Mouse (Mus musculus) cerebellum, postnatal 25 days (tissue): ENCODE measurements around the gene Trim27.

Source experiments
- DNase-seq, 2 experiments: peaks; one replicate each; pipeline ENCODE4 v3.0.0; 2021; ENCODE audit warnings: mixed read lengths in 2 of 2

The Trim27 gene

DNA sequence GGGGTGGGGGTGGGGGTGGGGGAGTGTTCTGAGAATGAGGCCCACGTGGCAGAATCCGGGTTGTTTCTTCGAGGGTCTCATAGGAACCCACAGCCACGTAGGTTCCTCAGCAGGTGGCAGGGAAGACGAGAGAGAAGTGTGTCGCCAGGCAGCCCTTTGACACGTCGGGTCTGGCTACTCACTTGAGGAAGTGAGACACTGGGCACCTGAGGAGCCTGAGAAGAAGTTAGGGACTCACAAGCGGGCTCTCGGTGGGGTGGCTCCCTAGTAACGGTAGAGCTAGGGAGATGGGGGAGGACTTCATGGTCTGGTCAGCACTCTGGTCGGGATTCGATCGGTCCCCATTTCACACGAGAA, at the start of gene Trim27:
TSS of gene Trim27 (plus strand) at position 79 of the 357 bp plus-strand sequence.
- no peak for DNase-seq

GRCm38 (mm10) chr13:21142421-21142820, 36.8 kb upstream of the Trim27 start:
- DNase-seq, result peak in 1 of 2 experiments; percentile 19

- no peak for DNase-seq
These were observed 33.5 kb upstream of the Trim27 start, which contains the start of gene Olfr1368 for GRCm38 (mm10) chr13:21145767-21146166. Gene Olfr1368, minus strand, starts transcription at chr13:21145867.

GRCm38 (mm10) chr13:21155888-21156287, 23.4 kb upstream of the Trim27 start:
- no peak for DNase-seq

DNA sequence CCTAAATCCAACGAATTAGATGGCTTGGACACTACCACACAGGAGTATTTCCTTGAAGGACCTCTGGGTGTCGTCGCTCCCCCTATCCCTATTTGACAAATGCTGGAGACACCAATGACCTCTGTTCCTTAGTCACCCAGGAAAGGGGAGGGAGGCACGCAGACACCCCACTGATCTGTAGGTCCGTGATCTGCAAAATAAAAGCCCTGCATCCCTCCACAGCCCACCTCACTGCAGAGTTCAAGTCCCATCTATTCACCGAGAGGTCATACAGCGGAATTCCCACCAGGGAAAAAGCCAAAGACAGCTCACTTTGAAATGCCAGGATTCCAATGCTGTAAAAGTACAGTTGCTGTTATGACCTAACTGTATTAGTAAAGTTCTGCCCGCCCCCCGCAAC, 21.2 kb upstream of the Trim27 start:
- no peak for DNase-seq

GRCm38 (mm10) chr13:21158785-21159474, 20.3 kb upstream of the Trim27 start:
- DNase-seq, result peak; percentile 90 to 95

- peak; percentile 34 to 41 for DNase-seq
These were observed 19.8 kb upstream of the Trim27 start for GRCm38 (mm10) chr13:21159475-21159819.

- peak in 1 of 2 experiments; percentile 19 for DNase-seq
These were observed 19.2 kb upstream of the Trim27 start for GRCm38 (mm10) chr13:21160041-21160511.

- peak; percentile 94 to 95 for DNase-seq
These were observed 18.3 kb upstream of the Trim27 start for GRCm38 (mm10) chr13:21160657-21161590.

GRCm38 (mm10) chr13:21161591-21161990, 17.7 kb upstream of the Trim27 start:
- no peak for DNase-seq

DNA sequence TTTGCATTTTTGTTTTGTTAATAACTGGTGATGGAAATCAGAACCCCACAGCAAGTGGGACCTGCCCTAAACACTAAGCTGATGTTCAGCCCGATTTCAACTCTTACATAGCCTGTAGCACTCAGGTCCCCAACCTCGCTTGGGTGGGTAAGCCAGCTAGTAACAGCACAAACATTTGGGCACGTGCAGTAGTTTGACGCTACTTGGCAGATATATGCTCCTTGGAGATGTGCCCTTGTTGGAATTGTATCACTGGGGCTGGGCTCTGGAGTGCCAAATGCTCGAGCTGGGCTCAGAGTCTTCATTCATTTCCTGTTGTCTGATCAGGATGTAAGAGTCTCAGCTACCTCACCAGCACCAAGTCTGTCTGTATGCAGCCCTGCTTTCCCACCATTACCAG, 16.7 kb upstream of the Trim27 start:
- DNase-seq, result no peak

DNA sequence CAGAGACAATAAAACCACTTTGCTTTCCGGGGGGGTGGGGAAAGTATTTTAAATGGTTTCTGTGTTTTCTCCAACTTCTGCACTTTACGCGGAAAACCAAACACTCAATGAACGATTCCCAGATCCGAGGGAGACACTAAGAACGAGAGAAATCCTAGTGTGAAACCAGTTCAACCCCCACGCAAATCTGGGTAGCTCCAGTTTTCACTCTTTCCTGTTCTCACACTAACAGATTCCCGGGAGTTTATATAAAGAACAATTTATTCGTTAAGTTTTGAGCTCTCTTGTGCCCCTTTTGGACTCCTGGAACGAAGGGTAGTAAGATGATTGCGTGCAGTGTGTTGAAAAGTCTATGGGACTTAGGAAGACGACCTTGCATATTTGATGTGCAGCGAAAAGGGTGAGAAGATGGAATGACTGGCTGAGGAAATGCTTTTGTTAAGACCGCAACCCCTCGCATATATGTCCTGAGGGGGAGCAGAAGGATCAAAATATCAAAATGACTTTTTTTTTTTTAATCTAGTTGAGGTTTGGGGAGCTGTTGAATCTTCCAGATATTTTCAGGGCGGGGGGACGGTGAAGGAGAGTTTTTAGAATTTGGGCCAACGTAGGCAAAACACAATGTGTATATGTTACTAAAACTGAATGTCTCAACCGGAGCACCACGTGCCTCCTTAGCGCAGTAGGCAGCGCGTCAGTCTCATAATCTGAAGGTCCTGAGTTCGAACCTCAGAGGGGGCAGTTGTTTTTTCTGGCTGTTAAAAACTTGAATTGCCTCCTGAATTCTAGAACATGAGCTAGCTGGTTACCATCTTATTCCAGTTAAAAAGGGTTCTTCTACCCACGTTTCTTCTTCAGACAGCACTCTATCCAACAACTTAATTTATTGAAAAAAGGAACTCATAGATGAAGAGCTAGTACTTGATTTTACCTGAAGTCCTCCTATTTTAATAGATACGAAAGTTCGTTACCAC, 12.0 kb upstream of the Trim27 start:
- DNase-seq, result peak; percentile 81 to 87

DNA sequence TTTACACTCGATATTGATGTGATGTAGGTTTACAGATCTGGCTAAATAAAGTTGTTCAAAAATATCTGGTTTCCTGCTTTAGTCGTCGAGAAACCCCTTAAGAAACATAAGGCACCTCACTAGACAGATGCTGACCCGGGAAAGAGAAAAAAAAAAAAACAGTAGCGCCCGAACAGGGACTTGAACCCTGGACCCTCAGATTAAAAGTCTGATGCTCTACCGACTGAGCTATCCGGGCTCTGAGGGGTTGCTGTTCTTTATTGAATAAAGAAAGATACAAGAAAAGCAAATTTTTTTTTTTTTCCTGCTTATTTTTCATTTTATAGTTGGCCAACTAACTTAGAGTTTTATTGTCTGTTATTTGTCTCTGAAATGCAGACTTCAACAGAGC, 11.3 kb upstream of the Trim27 start:
- peak; percentile 40 for DNase-seq

DNA sequence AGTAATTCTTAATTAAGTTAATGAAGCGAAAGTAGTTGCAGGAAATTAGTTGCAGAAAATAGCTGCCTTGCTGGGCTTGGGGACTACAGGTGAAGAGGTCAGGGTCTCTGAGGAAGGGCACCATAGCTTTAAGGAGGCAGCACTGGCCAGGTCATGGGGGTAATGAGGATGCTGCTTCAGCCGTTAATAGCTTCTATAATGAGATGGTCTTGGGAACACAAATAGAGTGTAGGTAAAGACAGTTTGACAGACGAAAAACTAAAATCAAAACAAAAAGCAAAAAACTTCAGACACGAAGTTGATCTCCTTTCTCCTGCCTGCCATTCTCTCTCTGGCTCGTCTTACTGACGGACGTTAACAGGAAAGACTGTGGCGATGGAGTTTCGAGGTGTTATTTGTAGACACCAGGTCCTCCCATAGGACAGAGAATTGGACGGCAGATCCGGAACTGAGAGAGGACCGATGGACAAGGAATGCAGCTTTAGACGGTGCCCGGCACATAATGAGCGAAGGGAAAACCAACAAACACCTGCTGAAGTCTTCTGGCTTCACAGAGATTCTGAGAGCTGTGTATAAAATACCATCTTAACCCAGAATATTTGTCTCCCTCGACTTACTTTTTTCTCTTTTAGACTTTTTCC, 10.8 kb upstream of the Trim27 start:
- peak; percentile 46 to 47 for DNase-seq

DNA sequence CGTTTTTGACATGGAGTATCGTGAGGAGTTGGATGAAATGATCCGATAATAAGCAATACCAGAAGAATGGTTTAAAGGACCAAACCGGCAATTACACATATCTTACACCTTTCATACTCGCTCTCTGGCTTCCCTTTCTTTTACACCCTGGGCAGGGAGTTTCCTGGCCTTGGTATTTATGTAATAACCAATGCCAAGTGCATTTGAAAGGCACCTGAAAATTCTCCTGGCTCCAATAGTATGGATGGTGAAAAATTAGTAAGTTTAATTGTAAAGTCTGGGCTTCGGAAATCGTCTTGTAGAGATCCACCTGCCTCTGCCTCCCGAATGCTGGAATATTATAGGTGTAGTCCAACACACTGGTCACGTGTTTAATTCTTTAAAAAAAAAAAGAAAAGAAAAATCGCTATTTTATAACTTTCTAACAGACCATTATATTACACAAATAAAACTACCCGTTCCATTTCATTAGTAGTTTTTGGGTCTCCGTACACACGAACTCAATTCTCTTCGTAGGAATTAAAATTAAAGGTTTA, 10.1 kb upstream of the Trim27 start:
- no peak for DNase-seq

DNA sequence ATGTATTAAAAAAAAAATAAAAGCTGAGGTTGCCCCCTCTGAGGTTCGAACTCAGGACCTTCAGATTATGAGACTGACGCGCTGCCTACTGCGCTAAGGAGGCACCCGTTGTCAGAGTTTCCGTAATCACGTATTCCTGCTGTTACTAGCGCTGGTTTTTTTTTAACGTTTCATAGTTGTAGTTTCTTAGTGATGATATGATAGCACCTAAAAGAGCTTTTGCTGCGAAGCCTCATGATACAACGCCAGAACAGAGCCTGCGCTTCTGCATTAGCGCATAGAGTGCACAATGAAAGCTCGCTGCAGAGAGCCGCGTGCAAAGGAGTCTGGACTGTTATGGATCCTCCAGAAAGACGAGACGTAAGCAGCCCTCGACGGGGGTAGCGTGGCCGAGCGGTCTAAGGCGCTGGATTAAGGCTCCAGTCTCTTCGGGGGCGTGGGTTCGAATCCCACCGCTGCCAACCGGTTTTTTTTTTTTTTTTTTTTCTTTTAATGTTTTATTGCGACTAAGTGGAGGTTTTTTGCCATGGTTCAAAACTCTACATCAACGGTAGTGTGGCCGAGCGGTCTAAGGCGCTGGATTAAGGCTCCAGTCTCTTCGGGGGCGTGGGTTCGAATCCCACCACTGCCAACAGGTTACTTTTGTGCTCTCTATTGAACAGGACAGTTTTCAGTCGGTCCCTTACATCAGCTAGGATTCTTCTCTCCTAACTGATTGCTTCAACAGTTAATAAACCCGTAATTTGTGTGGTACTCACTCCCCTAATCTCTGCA, 9.4 kb upstream of the Trim27 start:
- peak; percentile 80 to 83 for DNase-seq

DNA sequence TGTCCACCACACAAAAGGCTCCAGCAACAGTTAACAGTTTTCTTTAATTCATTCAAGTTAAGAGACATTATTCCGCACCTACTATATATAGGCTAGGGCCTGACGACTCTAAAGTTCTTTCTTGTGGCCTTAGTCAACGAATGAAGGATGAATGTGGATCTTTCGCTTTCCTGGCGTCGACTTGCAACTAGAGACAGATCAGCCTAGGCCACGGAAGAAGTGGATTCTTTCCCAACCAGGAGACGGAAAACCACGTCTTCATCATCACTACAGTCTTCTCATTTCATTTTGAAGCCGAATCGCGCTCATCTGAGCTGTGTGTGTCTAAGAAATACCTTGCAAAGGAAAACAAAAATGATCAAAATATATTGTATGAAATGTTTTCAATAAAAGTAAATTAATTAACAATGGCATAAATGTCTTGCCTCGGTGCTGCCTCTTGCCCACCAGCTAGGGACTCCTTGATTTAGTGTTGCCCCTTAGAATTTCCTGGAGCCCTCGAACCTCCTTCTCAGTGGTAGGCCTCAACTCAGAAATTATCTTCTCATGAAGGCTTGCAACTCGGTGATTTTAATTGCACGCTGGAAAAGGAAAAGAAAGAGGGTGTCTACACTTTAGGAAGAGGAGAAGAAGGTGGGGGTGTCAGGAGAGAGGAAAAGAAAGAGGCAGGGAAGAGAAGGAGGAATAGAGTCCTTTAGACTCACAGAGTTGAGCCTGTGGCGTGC, 8.7 kb upstream of the Trim27 start:
- no peak for DNase-seq

DNA sequence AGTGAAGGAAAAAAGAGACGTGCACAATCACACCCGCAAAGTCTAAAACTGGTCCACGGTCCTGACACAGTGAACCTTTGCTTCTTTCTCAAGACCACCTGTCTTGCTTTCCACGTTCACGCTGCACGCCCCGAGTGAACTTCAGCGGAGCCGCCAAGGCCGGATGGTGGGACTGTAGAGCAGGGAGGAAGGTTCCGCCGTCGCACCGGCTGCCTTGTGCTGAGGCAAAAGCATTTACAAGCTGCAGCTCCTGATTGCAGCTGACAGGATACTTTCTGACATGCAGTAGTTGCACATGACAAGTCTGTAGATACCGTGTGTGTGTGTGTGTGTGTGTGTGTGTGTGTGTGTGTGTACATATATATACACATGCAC, 8.1 kb upstream of the Trim27 start:
- DNase-seq, result peak; percentile 21 to 39

DNA sequence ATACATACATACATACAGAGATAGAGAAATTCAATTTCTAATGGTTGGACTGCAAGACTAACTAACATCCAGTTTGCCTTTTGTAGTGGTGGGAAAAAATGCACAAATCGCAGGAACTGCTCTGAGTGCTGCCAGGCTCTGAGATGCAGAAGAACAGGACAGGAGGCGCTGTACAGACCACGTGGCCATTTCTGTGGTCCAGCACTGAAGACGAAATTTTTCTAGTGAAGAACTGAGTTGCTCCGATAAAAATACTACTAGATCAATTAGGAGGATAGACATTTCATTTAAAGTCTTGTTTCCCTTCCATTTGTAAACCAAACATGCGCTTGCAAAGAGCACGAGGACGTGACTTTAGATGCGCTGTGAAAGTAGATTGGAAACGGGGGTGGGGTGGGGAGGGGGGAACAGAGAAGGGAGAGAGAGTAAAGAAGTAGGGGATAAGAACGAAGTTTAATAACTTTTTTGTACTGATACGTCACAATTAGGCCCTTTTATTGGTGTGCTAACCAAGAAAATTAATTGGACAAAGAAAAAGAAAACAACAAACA, 7.6 kb upstream of the Trim27 start:
- peak; percentile 32 to 50 for DNase-seq
